29 mouse cellular contexts compared by ENCODE assay signal in genomic region chr11:5517346-5517745, GRCm38 (mm10). TPM values are rescaled to one million over a fixed set of nuclear protein-coding genes. Genes with fewer than 3 reads are reported as not detected.
"Had no signal": no experiment of that assay in that cellular context is flagged by ENCODE, and none has a peak within 500 bp of the region (broad histone marks: within the 10 kb centered on the region; RNA-seq: fewer than 3 reads in every experiment).

No protein-coding gene starts in this region.

- H3K36me3 ChIP-seq: neural tube, embryonic 12.5 days; neural tube, embryonic 15.5 days had no signal

- H3K4me3 ChIP-seq: layer of hippocampus, adult 2 months; left cerebral cortex, adult 2 months; liver, embryonic 13.5 days; midbrain, embryonic 13.5 days; neural tube, embryonic 12.5 days; neural tube, embryonic 15.5 days had no signal

- H3K4me2 ChIP-seq: liver, embryonic 13.5 days; midbrain, embryonic 13.5 days; neural tube, embryonic 12.5 days; neural tube, embryonic 15.5 days had no signal

- H3K9me3 ChIP-seq: liver, embryonic 13.5 days; midbrain, embryonic 13.5 days; neural tube, embryonic 12.5 days; neural tube, embryonic 15.5 days had no signal

- H3K9ac ChIP-seq: liver, embryonic 13.5 days; midbrain, embryonic 13.5 days; neural tube, embryonic 12.5 days; neural tube, embryonic 15.5 days had no signal

- H3K27me3 ChIP-seq: liver, embryonic 13.5 days; midbrain, embryonic 13.5 days; neural tube, embryonic 12.5 days; neural tube, embryonic 15.5 days had no signal

- DNase-seq: kidney, adult 2 months; kidney, postnatal 25 days; layer of hippocampus, adult 9-11 months; liver, embryonic 13.5 days; lung, adult 2 months; lung, postnatal 14 days; right cerebral cortex, adult 18-20 months; right cerebral cortex, postnatal 14 days; right cerebral cortex, postnatal 4 days; thymus, postnatal 36 days had no signal

- H3K27ac ChIP-seq: kidney, postnatal 0 days; layer of hippocampus, adult 2 months; left cerebral cortex, adult 2 months; liver, embryonic 13.5 days; macrophage; midbrain, embryonic 13.5 days; neural tube, embryonic 12.5 days; neural tube, embryonic 15.5 days; stomach, postnatal 0 days had no signal

- ATAC-seq: midbrain, embryonic 13.5 days; midbrain, embryonic 16.5 days had no signal

RNA-seq across cellular contexts. Expression of gene Ankrd36, which starts 52.1 kb away (rescaled TPM):
- total RNA-seq: layer of hippocampus, adult 2 months; layer of hippocampus, postnatal 25 days; left cerebral cortex, adult 2 months; left cerebral cortex, postnatal 10 days; left cerebral cortex, postnatal 36 days; liver, adult 2 months; megakaryocyte, adult 5-6 weeks had no signal
- polyA plus RNA-seq: kidney, embryonic 14.5 days; kidney, postnatal 0 days; large intestine, adult 2 months; limb, embryonic 11.5 days; liver, adult 2 months; lung, adult 2 months; macrophage; midbrain, embryonic 13.5 days; midbrain, embryonic 16.5 days; neural tube, embryonic 12.5 days; neural tube, embryonic 15.5 days; stomach, embryonic 14.5 days; stomach, postnatal 0 days; urinary bladder, adult 2 months had no signal
